Mouse (Mus musculus) CD8-positive naive resting alpha-beta T cell, adult 2 months (primary cell): ENCODE results near the gene Cd80.
"Not testable (repeated sequence)": the region's sequence is repeated elsewhere in the genome, so short reads cannot be mapped to it uniquely, and the experiment has no call there.

Experiments used
- DNase-seq, 2 experiments: peaks; one replicate each; pipeline ENCODE4 v3.0.0; 2022; ENCODE audit warnings: low read depth in 2 of 2, low spot score in 2 of 2

Cd80 gene

DNA sequence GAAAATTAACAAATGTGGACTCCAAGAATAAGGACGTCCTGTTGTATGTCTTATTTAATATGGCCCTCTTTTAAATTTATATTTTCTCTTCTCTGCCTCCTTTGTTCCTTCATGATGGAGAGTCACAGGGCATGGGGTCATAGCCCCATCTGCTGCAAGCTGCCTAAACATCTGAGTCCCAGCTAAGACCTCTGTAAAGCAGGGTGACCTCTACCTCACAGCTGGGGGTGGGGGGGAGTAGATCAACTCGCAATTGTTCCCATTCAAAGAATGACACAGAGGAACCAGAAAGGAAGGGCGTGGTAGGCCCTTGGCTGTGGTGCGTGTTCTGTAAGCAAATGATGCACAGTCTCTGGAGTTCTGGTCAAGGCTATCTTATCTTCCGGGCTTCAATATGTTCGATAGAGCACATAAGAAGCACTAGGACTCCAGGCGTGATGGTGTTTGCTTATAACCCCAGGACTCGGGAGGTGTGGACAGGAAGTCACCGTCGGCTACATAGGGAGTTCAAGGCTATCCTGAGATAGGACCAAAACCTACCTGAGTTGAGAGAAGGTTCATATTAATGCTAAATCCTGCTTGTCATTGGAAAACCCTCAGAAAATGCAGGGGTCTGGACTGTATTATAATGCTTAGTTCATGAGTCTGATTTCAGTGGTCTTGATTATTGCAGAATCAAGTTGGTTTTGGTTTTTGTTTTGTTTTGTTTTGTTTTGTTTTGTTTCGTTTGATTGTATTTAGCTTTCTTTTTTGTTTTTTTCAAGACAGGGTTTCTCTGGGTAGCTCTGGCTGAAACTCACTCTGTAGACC lies 16.5 kb downstream of the Cd80 start:
- no peak for DNase-seq

- no peak for DNase-seq
Measured at GRCm38 (mm10) chr16:38472507-38472873, 17.1 kb downstream of the Cd80 start.

GRCm38 (mm10) chr16:38473661-38474060 lies 18.3 kb downstream of the Cd80 start:
- no peak for DNase-seq

GRCm38 (mm10) chr16:38474677-38475286 lies 19.4 kb downstream of the Cd80 start:
- DNase-seq, result no peak

- no peak for DNase-seq
Measured at GRCm38 (mm10) chr16:38475681-38476311, 20.4 kb downstream of the Cd80 start.

GRCm38 (mm10) chr16:38476312-38477240 lies 21.2 kb downstream of the Cd80 start:
- DNase-seq, result peak; percentile 27 to 47

- not testable (repeated sequence) for DNase-seq
Measured at GRCm38 (mm10) chr16:38477241-38477608, 21.9 kb downstream of the Cd80 start.

DNA sequence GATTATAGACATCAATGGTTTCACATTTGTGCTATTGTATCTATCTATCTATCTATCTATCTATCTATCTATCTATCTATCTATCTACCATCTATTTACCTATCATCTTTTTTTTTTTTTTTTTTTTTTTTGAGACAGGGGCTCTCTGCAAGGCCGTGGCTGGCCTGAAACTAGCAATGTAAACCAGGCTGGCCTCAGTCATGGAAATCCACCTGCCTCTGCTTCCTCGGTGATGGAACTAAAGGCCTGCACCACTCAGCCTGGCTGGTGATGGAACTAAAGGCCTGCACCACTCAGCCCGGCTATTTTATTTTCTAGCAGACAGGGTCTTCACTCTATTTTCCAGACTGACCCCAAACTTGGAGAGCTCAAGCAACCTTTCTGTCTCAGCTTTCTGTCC lies 22.9 kb downstream of the Cd80 start:
- no peak for DNase-seq

DNA sequence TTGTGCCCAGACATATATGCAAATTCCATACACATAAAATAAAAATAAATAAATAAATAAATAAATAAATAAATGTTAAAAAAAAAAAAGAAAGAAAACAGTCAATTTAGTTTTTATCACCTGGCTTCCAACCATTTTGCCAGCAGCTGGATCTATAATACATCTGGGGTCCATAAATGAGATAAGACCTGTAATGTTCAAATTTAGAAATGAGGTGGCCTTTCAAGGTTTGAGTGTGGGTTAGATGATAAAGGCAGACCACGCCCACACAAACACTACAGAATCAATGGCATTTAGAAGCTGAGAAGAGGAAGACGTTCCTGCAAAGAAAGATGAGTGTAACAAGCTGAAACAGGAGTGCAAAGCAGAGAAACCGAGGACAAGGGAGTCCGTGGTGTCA lies 26.0 kb downstream of the Cd80 start:
- DNase-seq, result no peak

GRCm38 (mm10) chr16:38482780-38483562 lies 27.6 kb downstream of the Cd80 start:
- peak; percentile 2 to 28 for DNase-seq

GRCm38 (mm10) chr16:38483582-38484309 lies 28.4 kb downstream of the Cd80 start:
- peak; percentile 7 to 14 for DNase-seq

DNA sequence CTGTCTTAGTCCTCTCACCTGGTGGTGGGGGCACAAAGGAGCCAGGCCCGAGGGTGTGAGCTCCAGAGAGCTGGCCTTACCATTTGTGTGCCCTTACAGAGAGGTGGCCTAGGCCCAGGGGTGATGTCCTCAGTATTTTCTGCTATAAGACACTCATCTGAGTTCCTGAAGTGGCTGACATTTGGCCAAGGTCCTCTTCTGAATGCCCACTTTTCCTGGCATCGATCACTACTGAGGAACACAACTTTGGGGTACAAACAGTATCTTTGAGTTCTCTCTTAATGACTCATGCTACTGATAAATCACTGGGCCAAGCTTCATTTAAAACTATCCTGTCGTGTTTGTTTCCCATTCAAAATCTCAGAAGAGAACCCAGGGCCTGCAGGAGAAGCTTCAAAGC lies 37.2 kb downstream of the Cd80 start:
- DNase-seq, result no peak

DNA sequence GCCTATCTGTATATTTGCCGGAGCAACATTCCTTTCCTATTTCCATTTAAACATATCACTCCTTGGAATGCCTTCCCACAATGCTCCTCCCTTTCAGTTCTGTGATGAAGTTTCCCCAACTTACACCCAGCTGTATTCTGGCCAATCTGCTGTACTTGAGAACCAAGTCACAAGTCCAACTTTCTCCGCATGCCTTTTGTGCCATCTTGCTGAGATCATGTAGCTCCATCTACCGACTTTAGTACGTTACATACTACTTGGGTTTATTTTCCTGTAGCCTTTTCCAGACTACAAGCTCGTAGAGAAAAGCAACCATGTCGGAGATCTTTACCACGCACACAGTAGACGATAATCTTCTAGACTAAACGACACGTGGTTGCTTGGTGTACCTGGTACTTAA lies 38.5 kb downstream of the Cd80 start:
- no peak for DNase-seq

DNA sequence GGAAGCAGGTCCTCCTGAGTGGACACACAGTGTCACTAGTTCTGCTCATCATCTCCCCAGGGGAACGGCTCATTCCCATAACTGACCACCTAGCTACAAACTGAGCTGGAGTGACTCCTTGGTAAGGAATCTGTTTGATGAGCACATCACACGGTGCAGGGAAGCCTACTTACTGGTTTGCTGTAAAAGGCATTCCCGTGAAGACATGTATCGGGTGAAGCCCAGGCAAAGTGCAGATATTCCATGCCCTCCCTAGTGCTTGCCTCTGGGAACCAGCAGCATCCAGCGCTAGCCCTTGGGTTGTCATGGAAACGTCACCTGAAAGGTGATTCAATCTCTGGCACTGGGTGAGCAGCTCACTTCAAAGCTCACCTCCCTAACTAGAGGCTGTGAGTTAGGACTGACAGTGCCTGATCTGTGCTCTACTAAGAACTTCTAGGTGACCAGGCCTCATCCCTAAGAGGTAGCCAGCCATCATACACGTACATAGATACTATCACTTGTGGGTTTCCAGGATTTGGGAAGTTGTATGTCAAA lies 41.3 kb downstream of the Cd80 start:
- no peak for DNase-seq

DNA sequence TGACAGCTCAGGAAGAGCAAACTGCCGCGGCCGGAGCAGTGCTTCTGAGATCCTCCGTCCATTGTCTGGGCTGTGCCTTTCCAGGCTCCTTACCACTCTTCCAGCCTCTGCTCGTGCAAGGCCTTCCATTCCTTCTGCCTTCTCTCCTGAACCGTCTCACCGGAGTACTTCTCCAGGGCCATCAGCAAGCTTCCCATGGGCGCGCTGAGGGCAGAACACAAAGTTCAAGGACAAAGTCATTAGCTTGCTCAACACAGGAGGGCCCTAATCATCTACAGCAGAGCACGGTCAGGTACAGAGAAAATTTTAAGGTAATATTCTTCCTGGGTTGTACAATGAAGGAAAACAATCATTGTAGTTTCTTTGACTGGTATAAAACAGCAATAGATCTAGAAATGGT lies 47.1 kb downstream of the Cd80 start:
- DNase-seq, result no peak

- DNase-seq, result no peak
Measured at GRCm38 (mm10) chr16:38503528-38503927, 48.2 kb downstream of the Cd80 start.

GRCm38 (mm10) chr16:38506041-38506634 lies 50.8 kb downstream of the Cd80 start:
- peak; percentile 49 to 51 for DNase-seq

- DNase-seq, result no peak
Measured at GRCm38 (mm10) chr16:38510846-38511245, 55.5 kb downstream of the Cd80 start.

GRCm38 (mm10) chr16:38519140-38519539 lies 63.8 kb downstream of the Cd80 start:
- DNase-seq, result no peak
